Mouse (Mus musculus) MEL (cell line): ENCODE results near the gene Plbd2.

ENCODE experiments used
- CTCF ChIP-seq, 3 experiments: IDR thresholded peaks in 2 of 3; conservative IDR thresholded peaks in 1 of 3; 2 replicates each; pipeline ENCODE4 v1.5.1; 2011 to 2012; ENCODE audit warnings: low read length in 3 of 3, low read depth in 2 of 3, mild to moderate bottlenecking in 2 of 3, improper control_type of control experiment in 1 of 3, inconsistent platforms in 1 of 3, mixed read lengths in 1 of 3, moderate library complexity in 1 of 3; ENCODE audit not compliant: control insufficient read depth in 1 of 3, insufficient read depth in 1 of 3, poor library complexity in 1 of 3, severe bottlenecking in 1 of 3
- EP300 ChIP-seq, 2 experiments: IDR thresholded peaks; 2 replicates each; pipeline ENCODE4 v1.6.1; 2011; ENCODE audit warnings: improper control_type of control experiment in 2 of 2, low read length in 2 of 2, low read depth in 1 of 2, mild to moderate bottlenecking in 1 of 2
- MAFK ChIP-seq: IDR thresholded peaks from 2 replicates; pipeline ENCODE4 v1.6.1; 2011; ENCODE audit warnings: low read depth, mild to moderate bottlenecking, low read length, improper control_type of control experiment, borderline replicate concordance
- NELFE ChIP-seq: IDR thresholded peaks from 2 replicates; pipeline ENCODE4 v1.6.1; 2011; ENCODE audit warnings: low read depth, low read length, improper control_type of control experiment
- POLR2A ChIP-seq, 2 experiments: IDR thresholded peaks; 2 replicates each; pipeline ENCODE4 v1.6.1; 2011 to 2012; ENCODE audit warnings: low read length in 2 of 2, mild to moderate bottlenecking in 2 of 2, control low read depth in 1 of 2, improper control_type of control experiment in 1 of 2, low read depth in 1 of 2, moderate library complexity in 1 of 2; ENCODE audit not compliant: control insufficient read depth in 1 of 2, insufficient read depth in 1 of 2, poor library complexity in 1 of 2

DNA sequence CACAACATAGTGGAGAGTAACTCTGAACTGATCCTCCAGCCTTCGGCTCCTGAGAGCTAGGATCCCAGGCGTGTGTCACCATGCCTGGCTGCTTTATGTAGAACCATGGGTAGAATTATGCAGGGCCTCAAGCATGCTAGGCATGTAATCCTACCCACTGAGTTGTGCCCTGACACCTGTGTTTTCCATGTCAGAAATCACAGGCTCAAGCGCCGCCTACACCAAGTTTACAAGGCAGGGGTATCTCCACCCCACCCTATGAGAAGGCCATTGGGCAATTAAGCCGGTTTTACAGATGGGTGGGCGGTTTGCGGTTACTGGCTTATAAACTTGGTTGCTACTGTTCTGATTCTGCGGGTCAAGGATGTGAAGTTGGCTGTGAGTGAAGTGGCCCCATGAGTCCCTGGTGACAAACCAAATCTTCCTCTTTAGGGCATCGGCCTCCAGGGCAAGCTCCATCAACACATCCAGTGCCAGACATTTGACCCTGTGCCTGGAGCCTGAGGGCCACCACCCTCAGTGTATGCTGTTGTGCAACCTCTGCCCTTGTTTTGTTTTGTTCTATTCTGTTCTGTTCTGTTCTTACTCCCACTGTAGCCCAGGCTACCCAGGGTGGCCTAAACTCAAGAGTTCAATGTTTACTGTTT is 10.7 kb upstream of the Plbd2 start:
- TF ChIP-seq EP300 (IDR thresholded peaks at IDR 0.05; ENCODE audit: low read depth in 1 of 2, low read length in 2 of 2), result no peak
- TF ChIP-seq NELFE, result no peak
- TF ChIP-seq CTCF (IDR thresholded peaks at IDR 0.05 in 2 of 3, conservative IDR thresholded peaks at IDR 0.05 in 1 of 3; ENCODE audit: control insufficient read depth in 1 of 3, insufficient read depth in 1 of 3, low read depth in 2 of 3, low read length in 3 of 3, poor library complexity in 1 of 3, severe bottlenecking in 1 of 3), result no peak
- no peak for TF ChIP-seq POLR2A (IDR thresholded peaks at IDR 0.05; ENCODE audit: control insufficient read depth in 1 of 2, insufficient read depth in 1 of 2, low read depth in 1 of 2, low read length in 2 of 2, poor library complexity in 1 of 2)
- no peak for TF ChIP-seq MAFK
